Mouse (Mus musculus): ENCODE measurements around the gene Rad51c.
"Not testable (repeated sequence)": the region's sequence is repeated elsewhere in the genome, so short reads cannot be mapped to it uniquely, and the experiment has no call there.

The Rad51c gene

DNA sequence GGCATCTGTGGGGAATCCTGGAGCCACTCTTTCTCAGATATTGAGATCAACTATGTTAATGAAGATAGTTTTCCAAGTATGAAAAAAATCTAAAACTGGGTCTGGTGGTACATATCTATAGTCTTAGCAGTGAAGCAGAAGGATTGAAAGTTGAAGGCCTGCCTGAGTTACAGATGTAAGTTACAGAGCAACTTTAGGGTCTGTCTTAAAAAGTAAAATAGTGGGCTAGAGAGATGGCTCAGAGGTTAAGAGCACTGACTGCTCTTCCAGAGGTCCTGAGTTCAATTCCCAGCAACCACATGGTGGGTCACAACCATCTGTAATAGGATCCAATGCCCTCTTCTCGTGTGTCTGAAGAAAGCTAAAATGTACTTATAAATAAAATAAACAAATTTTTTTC, 27.7 kb upstream of the Rad51c start:
- in situ Hi-C loops (cut with MseI, MboI), result no loop called here

DNA sequence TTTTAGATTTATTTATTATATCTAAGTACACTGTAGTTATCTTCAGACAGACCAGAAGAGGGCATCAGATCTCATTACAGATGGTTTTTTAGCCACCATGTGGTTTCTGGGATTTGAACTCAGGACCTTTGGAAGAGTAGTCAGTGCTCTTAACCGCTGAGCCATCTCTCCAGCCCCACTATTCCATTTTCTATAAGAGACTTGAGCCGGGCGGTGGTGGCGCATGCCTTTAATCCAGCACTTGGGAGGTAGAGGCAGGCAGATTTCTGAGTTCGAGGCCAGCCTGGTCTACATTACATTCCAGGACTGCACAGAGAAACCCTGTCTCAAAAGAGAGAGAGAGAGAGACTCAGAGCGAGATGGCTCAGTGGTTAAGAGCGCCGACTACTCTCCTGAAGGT, 27.1 kb upstream of the Rad51c start:
- in situ Hi-C loops (cut with MseI, MboI), result not testable (repeated sequence)

DNA sequence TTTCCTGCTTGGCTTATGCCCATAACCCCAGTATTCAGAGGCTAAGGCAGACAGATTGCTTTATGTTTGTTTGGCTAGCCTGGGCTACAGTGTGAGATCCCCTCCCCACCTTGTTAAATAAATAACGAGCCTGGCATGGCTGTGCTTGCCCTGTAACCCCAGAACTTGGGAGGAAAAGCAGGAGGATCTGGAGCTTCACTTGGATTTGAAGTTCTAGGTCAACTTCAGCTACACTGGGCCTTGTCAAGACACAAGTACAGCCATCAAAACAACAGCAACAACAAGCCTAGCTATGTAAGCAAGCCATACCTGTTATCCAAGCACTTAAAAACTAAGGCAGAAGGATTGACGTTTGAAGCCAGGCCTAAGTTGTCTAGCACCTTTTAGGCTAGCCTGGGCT, 25.6 kb upstream of the Rad51c start:
- in situ Hi-C loops (cut with MseI, MboI), result no loop called here

DNA sequence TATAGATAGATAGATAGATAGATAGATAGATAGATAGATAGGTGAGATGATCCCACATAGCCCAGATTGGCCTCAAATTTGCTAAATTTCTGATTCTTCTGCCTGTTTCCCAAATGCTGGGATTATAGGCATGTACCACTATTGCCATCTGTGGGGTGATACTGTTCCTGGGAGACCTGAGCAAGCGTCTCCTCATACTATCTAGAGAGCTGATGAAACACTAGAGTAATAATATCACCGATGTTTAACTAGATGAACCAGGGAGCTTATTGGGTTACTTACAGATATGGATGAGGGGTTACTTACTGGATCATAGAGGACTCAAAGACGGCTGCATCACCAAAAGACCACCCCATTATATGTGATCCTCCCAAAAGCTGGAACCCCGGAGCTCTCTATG, 24.6 kb upstream of the Rad51c start:
- in situ Hi-C loops (cut with MseI, MboI), result no loop called here

DNA sequence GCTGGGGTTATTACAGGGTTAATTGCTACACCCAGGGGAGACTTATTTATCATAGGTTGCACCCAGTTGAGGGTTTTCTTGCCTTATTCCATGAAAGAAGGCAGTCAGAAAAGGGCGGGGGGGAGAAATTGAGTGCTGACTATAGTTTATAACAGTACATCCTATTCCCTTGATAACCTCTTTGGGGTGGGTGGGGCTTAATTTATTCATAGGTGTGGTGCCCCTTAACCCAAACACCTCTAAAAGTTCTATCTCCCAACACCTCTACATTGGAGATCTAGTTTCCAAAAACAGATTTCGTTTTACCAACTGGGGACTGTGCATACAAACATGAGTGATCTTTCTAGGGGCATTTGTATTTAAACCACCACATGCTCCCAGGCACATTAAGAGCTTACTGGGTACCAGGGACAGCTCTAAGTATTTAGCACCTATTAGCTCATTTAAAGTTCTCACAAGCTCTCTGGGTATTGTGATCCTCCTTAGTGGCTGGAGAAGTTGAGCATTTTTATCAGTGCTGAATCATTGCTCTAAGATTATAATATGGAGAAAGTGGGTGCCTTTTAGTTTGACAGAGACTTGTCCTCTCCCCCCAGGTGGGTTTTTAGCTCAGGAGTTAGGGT, 23.4 kb upstream of the Rad51c start:
- in situ Hi-C loops (cut with MseI, MboI), result no loop called here

DNA sequence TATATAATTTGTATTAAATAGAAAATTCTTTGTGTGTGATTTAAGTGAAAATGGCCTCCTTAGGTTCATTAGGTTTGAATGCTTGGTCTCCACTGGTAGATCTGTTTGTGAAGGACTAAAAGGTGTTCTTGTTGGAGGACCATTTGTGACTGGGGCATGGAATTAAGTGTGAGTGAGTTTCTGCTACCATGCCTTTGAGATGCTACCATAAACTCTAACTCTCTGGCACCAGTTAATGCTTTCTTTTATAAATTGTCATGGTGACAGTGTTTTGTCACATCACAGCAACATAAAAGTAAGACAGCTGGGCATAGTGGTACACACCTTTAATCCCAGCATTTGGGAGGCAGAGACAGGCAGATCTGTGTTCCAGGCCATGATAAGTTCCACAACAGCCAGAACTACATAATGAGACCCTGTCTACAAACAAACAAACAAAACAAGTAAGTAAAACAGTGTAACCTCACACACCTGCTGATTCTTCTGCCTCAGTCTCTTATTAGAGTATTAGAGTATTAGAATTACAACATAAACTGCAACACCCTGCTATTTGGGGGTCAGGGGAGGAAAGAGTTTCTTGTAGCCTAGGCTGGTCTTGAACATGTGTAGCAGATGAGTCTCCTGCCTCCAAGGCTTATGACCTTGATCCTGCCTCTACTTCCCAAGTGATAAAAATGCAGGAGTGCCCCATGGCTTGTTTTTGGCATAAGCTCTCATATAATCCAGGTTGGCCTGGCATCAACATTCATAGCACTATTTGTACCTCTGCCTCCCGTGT, 22.7 kb upstream of the Rad51c start:
- in situ Hi-C loops (cut with MseI, MboI), result no loop called here

DNA sequence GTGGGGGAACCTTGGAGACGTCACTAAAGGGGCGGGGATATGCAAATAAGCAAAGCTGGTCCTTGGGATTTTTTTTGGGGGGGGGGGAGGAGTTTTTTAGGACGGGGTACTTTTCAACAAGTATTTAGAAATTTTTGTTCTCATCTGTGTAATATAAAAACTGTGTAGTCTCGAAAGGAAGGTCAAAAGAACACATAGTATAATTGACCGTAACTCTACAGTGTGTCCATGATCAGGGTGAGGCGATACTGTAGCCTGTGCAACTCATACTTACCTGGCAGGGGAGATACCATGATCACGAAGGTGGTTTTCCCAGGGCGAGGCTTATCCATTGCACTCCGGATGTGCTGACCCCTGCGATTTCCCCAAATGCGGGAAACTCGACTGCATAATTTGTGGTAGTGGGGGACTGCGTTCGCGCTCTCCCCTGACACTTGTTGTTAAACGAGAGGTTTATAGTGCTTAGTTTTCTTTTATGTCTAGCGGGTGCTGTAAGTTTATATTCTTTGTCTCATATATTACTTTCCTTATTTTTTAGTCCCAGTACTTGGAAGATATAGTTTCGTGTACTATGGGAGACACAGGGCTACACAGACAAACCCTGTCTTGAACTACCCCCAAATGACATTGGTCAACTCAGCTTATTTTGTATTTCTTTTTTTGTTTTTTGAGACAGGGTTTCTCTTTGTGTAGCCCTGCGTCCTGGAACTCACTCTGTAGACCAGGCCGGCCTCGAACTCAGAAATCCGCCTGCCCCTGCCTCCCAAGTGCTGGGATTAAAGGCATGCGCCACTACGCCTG, 21.9 kb upstream of the Rad51c start:
- in situ Hi-C loops (cut with MseI, MboI), result not testable (repeated sequence)

DNA sequence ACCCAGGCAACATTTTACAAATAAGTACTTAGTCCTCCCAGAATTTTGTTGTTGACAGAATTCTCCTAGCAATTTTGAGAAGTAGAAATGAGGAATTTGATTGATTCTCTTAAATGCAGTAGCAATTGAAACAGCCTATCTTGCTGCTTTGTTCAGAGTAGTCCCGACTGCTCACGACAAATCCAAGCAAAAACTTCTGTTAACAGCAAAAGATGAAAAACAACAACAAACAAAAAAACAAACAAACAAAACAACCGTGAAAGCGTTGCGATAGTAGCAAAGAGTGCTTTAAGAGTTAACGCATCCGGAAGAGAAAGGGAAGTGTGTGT, 21.3 kb upstream of the Rad51c start:
- in situ Hi-C loops (cut with MseI, MboI), result no loop called here

DNA sequence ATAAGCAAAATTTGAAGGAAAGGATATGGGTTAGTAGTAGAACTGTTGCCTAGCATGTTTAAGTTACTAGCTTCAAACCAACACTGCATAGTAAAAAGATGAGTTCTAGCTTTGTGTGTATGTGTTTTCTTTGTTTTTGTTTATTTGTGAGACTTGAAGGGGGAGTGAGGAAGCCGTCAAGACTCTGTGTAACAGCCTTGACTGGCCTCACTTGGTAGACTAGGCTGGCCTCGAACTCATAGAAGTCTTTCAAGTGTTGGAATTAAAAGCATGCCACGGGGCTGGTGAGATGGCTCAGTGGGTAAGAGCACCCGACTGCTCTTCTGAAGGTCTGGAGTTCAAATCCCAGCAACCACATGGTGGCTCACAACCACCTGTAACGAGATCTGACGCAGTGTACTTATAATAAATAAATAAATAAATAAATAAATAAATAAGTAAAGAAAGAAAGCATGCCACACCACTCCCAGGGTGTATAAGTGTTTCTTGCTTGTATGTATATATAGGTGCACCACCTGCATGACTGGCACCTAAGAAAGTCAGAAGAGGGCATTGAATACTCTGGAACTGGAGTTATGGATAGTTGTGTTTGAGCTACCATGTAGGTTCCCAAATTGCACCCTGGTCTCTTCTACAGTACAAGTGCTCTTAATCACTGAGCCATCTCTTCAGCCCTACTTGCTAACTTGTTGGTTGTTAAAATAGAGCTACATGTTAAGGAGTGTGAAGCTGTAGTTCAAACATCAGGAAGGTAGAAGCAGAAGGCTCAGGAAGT, 19.0 kb upstream of the Rad51c start:
- in situ Hi-C loops (cut with MseI, MboI), result no loop called here

DNA sequence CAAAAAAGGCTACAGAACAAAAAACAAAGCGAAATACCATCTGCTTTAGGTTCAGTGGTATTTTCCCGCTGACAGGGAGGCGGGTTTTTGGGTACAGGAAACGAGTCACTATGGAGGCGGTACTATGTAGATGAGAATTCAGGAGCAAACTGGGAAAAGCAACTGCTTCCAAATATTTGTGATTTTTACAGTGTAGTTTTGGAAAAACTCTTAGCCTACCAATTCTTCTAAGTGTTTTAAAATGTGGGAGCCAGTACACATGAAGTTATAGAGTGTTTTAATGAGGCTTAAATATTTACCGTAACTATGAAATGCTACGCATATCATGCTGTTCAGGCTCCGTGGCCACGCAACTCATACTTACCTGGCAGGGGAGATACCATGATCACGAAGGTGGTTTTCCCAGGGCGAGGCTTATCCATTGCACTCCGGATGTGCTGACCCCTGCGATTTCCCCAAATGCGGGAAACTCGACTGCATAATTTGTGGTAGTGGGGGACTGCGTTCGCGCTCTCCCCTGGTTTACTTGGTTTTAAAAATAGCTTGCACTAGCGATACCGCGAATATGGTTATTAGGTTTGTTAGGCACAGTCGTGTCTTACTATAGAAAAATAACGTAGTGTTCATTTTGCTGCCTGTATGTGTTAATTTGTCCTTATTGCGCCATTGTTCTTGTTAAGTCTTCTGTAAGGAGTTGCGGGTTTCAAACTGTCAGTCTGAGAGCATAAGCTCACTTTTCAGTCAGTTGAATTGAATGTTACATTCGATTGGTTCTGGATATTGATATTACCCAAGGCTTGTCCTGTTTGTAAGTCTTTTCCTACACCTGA, 18.0 kb upstream of the Rad51c start:
- in situ Hi-C loops (cut with MseI, MboI), result no loop called here

DNA sequence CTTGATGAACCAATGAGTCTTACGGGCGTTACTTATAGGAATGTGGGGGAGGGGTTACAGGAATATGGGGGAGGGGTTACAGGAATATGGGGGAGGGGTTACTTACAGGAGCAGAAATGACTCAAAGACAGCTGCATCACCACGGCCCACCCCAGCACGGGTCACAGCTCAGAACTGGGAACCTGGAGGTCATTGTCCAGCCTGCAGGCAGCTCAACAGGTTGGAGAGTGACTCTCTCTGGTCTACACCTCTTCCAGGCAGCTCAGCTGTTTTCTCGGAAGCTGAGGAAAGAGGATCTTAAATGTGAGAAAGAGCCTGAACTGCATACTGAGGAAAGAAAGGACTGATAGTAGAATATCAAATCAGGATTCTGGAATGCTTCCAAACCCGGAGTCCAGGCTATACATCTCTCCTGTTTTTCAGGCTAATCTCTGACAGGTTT, 17.0 kb upstream of the Rad51c start:
- in situ Hi-C loops (cut with MseI, MboI), result no loop called here

DNA sequence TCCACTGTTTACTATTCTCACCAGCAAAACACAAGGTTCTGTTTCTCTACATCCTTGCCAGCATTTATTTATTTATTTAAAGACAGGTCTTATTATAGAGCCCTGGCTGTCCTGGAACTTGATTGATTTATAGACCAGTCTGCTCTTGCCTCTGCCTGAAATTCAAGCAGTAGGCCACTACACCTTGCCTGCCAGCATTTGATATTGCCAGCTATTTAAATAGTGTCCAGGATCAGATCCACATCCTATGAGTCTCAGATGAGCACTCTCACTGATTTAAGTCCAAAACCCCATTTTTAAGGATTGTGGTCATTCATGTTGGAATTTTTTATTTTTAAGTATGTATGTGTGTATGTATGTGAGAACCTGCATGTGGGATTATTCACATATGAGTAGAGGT, 16.1 kb upstream of the Rad51c start:
- in situ Hi-C loops (cut with MseI, MboI), result no loop called here

DNA sequence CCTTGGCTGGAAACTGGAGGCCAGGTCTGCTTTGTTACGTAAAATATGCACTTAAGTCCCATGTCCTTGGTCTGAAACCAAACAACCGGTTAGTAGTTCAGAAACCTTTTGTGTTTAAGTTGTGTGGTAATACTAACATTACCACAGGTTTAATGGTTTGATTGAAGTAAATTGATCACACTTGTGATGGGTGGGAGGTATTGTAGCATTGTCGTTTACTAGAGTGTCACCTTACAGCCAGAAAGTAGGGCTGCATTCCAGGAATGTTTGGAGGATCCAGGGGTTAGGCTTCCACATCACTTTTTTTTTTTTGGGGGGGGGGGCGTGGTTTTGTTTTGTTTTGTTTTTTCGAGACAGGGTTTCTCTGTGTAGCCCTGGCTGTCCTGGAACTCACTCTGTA, 11.4 kb upstream of the Rad51c start:
- in situ Hi-C loops (cut with MseI, MboI), result no loop called here

DNA sequence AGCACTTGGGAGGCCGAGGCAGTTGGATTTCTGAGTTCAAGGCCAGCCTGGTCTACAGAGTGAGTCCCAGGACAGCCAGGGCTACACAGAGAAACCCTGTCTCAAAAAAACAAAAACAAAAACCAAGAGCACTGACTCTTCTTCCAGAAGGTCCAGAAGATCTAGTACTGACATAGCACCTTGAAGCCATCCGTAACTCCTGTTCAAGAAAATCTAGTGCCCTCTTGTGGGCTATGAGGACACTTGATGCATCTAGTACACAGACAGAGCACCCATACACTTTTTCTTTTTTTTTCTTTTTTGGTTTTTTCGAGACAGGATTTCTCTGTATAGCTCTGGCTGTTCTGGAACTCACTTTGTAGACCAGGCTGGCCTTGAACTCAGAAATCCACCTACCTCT, 8.7 kb upstream of the Rad51c start:
- in situ Hi-C loops (cut with MseI, MboI), result not testable (repeated sequence)

DNA sequence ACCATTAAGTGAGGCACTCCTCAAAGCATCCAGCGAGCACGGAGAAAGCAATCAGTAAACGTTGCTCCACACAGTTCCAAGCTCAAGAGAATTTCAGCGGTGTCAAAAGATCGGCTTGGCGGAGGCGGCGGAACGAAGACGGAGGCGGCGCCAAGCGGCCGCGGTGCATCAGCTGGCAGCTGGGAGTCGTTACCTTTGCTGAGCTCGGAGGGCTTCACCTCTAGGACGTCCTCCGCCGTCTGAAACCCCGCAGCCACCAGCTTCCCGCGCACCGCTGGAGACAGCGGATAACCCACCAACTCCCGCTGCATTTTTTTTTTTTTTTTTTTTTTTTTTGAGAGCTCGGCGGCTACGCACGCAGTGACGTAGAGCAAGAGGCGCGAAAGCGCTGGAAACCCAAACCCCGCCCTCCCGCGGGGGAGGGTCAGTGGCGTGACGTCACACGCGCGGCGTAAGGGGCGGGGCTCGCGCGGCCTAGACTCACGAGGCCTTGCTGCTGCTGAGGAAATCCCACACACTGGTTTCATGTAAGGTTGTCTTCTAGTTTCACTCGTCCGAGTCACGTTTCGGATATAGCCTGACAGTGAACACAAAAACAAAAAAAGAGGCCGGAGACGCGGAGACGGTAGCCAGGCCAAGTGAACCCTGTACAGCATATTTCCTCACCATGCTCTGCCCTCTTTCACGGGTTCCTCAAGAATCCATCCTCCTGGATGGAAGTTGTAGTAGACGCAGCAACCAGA, 472 bp downstream of the Rad51c start:
- in situ Hi-C loops (cut with MseI, MboI), result no loop called here

DNA sequence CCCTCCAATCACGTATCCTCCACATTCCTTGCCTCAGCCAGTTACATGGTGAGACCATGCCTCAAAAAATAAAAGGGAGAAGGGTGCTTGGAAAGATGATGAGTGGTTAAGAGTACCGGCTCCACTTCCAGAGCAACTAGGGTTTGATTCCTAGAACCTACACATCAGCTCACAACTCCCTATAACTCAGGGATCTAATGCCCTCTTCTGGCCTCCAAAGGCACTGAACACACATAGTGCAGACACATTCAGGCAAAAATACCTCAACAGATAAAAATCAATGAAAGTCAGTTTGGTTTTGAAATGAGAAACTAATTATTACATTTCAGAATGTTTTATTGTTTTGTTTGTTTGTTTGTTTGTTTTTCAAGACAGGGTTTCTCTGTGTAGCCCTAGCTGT, 6.4 kb downstream of the Rad51c start:
- in situ Hi-C loops (cut with MseI, MboI), result loop anchor here in 1 of 2 experiments (10.0 kb wide), 1 partner anchor 184 kb away; no protein-coding TSS in a partner anchor

DNA sequence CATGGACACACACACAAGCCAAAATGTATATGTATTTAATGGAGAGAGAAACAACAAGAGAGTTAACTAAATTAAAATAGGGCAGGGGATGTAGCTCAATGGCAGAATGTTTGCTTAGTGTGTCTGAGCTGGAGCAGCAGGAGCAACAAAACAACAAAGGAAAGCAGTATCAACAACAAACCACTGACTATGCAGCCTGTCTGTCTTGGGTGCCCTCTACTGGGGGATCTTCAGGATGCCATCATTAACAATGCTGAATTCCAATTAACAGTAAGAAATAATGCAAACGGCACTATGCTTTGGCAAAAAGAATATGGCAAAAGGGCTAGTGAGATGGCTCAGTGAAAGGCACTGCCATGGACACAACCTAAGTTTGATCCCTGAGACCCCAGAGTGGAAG, 10.9 kb downstream of the Rad51c start:
- in situ Hi-C loops (cut with MseI, MboI), result loop anchor here in 1 of 2 experiments (10.0 kb wide), 1 partner anchor 179 kb away; no protein-coding TSS in a partner anchor

DNA sequence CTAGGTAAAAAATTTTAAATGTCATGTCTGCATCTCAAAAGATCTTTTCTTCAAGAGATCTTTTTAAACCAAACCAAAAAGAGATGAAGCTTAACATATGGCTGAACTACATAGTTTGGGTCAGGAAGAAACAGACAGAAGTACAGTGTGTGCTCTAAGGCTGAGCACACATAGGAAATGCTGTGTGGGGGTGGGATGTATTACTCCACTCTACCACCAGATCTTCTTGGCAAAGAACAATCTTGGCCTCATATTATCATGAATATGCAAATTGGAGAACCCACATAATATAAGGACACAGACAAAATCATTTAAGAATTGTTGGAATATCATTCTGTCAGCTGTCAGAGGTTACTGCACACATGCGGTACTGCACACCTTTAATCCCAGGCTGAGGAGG, 19.1 kb downstream of the Rad51c start:
- in situ Hi-C loops (cut with MseI, MboI), result no loop called here

DNA sequence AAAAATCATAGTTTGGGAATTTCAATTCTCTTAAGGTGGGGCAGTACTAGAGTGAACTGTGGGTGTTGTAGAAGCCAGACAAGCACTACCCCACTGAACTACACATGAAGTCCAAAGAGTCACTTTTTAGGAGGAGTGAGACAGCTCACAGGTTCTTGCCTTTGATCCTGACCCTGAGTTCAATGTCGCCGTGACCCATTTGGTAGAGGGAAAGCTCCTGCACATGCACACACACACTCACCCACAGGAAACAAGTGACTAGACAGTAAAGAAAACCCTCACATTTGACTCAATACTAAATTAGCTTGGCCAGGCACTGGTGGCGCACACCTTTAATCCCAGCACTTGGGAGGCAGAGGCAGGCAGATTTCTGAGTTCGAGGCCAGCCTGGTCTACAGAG, 20.2 kb downstream of the Rad51c start:
- in situ Hi-C loops (cut with MseI, MboI), result no loop called here

DNA sequence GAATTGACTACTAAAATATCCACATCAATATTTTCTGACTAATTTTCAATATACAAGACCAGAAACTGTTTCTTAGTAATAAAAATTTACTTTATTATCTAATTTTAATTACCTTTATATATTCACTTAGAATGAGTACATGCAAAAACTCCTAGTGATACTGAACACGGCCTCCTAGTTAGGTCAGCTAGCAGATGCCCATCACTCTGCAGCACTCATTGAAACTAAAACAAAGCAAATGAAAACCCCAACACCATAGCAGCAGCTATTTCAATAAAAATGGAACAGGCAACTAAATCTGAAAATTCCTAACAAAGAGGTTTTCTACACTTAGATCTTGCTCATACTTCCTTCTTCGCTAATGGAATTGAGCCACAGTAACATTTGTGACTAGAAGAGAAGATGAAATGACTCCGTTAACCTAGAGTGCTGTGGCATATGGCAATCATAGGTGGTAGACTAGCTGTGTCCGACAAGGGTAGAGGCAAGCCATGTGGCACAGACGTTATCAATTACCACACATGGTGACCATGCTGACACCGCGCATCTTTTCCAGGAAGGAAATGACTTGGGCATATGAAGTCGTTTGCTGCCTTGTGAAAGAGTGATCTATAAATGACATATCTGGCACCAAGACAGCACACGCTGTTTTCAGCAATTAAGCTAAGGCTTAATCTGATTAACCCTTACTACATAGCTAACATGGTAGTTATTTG, 36.7 kb downstream of the Rad51c start:
- in situ Hi-C loops (cut with MseI, MboI), result no loop called here
